Mouse (Mus musculus) central nervous system, embryonic 14 days (tissue): ENCODE results near the gene Gm10803. TPM values are rescaled to one million over a fixed set of nuclear protein-coding genes. Genes with fewer than 3 reads are reported as not detected.

Experiments
- polyA plus RNA-seq: library from polyadenylated mRNA; depleted of rRNA; stranded (reverse); fragments of >200 nt; gene quantifications from 2 replicates; pipeline ENCODE4 v1.2.3, GENCODE M21; 2012; rRNA removed

The Gm10803 gene
- polyA plus RNA-seq, result not detected in 2 replicates

GRCm38 (mm10) chr2:93560268-93560667, at the start of gene Gm10803:
TSS of gene Gm10803 (plus strand) at chr2:93560568.

Other genes with a start within 250 kb of the Gm10803 start
- 30.1 and 36.6 TPM in 2 replicates for gene Tspan18, start 226.1 kb upstream of the Gm10803 start, polyA plus RNA-seq
- 23.0 and 30.3 TPM in 2 replicates for gene Cd82, start 97.4 kb upstream of the Gm10803 start, polyA plus RNA-seq
- 2.6 and 4.4 TPM in 2 replicates for gene Alx4, start 81.8 kb downstream of the Gm10803 start, polyA plus RNA-seq